Mouse (Mus musculus): ENCODE measurements around the gene Tra2b. TPM values are rescaled to one million over a fixed set of nuclear protein-coding genes. Genes with fewer than 3 reads are reported as not detected.
"Not testable (repeated sequence)": the region's sequence is repeated elsewhere in the genome, so short reads cannot be mapped to it uniquely, and the experiment has no call there.

The Tra2b gene
- polyA plus RNA-seq, 1 experiment from 2014 or later = 282 TPM

- Histone ChIP-seq H3K4me3 (ENCODE audit: low read length) (no peak overlapping the region), H3K27ac (ENCODE audit: low read length) (no peak overlapping the region), H3K4me2 (ENCODE audit: low read depth, low read length) (no peak overlapping the region), H3K9ac (ENCODE audit: low read depth, low read length) (no peak overlapping the region), H3K27me3 (replicated peaks; ENCODE audit: control insufficient read depth, insufficient read depth, low read length) (no peaks in the 10 kb centered on the region), H3K9me3 (ENCODE audit: control insufficient read depth, low read length) (no peaks in the 10 kb centered on the region), H3K4me1 (ENCODE audit: control insufficient read depth, insufficient read depth, low read length) (no peaks in the 10 kb centered on the region), H3K36me3 (ENCODE audit: control insufficient read depth, insufficient read depth, low read length) (no peaks in the 10 kb centered on the region; the same call in 1 of the 2 replicates)
- WGBS = 91% methylated on average over 16 of the region's 16 CpGs
- ATAC-seq = no peak
These were observed 29.0 kb downstream of the Tra2b start for GRCm38 (mm10) chr16:22236814-22237213.

DNA sequence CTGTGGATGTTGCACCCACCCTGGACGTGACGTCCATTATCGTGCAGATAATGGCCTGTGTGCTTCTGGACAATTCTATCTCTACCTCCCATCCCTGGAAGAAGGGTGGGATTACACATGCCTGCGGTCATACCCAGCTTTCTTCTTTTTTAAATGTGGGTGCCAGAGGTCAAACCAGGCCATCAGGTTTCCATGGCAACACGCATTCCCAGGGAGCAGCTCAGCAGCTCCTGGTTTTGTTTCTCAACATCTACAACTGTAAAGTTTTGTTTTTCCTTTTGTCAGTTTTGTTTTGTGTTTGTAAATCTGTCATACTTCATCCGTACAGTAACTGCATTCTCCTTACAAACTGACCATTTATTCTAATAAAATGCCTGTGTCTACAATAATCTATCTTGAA is 31.3 kb downstream of the Tra2b start:
- Histone ChIP-seq H3K9me3 (ENCODE audit: control insufficient read depth, low read length) (no peaks in the 10 kb centered on the region), H3K4me3 (ENCODE audit: low read length) (no peak overlapping the region), H3K4me2 (ENCODE audit: low read depth, low read length) (no peak overlapping the region), H3K27me3 (replicated peaks; ENCODE audit: control insufficient read depth, insufficient read depth, low read length) (no peaks in the 10 kb centered on the region), H3K36me3 (ENCODE audit: control insufficient read depth, insufficient read depth, low read length) (no peaks in the 10 kb centered on the region), H3K9ac (ENCODE audit: low read depth, low read length) (no peak overlapping the region), H3K27ac (ENCODE audit: low read length) (no peak overlapping the region), H3K4me1 (ENCODE audit: control insufficient read depth, insufficient read depth, low read length) (no peaks in the 10 kb centered on the region)
- 51% methylated on average over 6 of the region's 6 CpGs for WGBS
- no peak for ATAC-seq

- ATAC-seq; H3K9me3 ChIP-seq (ENCODE audit: control insufficient read depth, low read length); H3K4me1 ChIP-seq (ENCODE audit: control insufficient read depth, insufficient read depth, low read length); H3K36me3 ChIP-seq (ENCODE audit: control insufficient read depth, insufficient read depth, low read length); H3K4me2 ChIP-seq (ENCODE audit: low read depth, low read length); H3K27me3 ChIP-seq (replicated peaks; ENCODE audit: control insufficient read depth, insufficient read depth, low read length); H3K9ac ChIP-seq (ENCODE audit: low read depth, low read length); H3K27ac ChIP-seq (ENCODE audit: low read length); H3K4me3 ChIP-seq (ENCODE audit: low read length): not testable (repeated sequence)
- 86% methylated on average over 16 of the region's 16 CpGs for WGBS
These were observed 35.5 kb downstream of the Tra2b start for GRCm38 (mm10) chr16:22230276-22230675.

- no peak overlapping the region for H3K4me3 ChIP-seq (ENCODE audit: low read length)
- 64% methylated on average over 1 of the region's 1 CpGs for WGBS
- H3K9me3 ChIP-seq (ENCODE audit: control insufficient read depth, low read length) = no peaks in the 10 kb centered on the region
- H3K4me2 ChIP-seq (ENCODE audit: low read depth, low read length) = no peak overlapping the region
- no peak overlapping the region for H3K27ac ChIP-seq (ENCODE audit: low read length)
- no peaks in the 10 kb centered on the region for H3K4me1 ChIP-seq (ENCODE audit: control insufficient read depth, insufficient read depth, low read length)
- no peak overlapping the region for H3K9ac ChIP-seq (ENCODE audit: low read depth, low read length)
- peak; percentile 68 for ATAC-seq
- H3K27me3 ChIP-seq (replicated peaks; ENCODE audit: control insufficient read depth, insufficient read depth, low read length) = no peaks in the 10 kb centered on the region
- no peaks in the 10 kb centered on the region for H3K36me3 ChIP-seq (ENCODE audit: control insufficient read depth, insufficient read depth, low read length)
These were observed 62.3 kb downstream of the Tra2b start for GRCm38 (mm10) chr16:22203501-22203900.

- Histone ChIP-seq H3K4me1 (ENCODE audit: control insufficient read depth, insufficient read depth, low read length) (no peaks in the 10 kb centered on the region), H3K9ac (ENCODE audit: low read depth, low read length) (no peak overlapping the region), H3K27ac (ENCODE audit: low read length) (no peak overlapping the region), H3K36me3 (ENCODE audit: control insufficient read depth, insufficient read depth, low read length) (no peaks in the 10 kb centered on the region), H3K27me3 (replicated peaks; ENCODE audit: control insufficient read depth, insufficient read depth, low read length) (no peaks in the 10 kb centered on the region), H3K4me2 (ENCODE audit: low read depth, low read length) (no peak overlapping the region), H3K9me3 (ENCODE audit: control insufficient read depth, low read length) (no peaks in the 10 kb centered on the region), H3K4me3 (ENCODE audit: low read length) (no peak overlapping the region)
- 62% methylated on average over 3 of the region's 3 CpGs for WGBS
- no peak for ATAC-seq
These were observed 63.9 kb downstream of the Tra2b start for GRCm38 (mm10) chr16:22201858-22202257.

- H3K36me3 ChIP-seq (ENCODE audit: control insufficient read depth, insufficient read depth, low read length) = no peaks in the 10 kb centered on the region
- H3K27me3 ChIP-seq (replicated peaks; ENCODE audit: control insufficient read depth, insufficient read depth, low read length) = no peaks in the 10 kb centered on the region
- H3K9me3 ChIP-seq (ENCODE audit: control insufficient read depth, low read length) = no peaks in the 10 kb centered on the region
- no peak overlapping the region for H3K27ac ChIP-seq (ENCODE audit: low read length)
- ATAC-seq = no peak
- WGBS = 61% methylated on average over 1 of the region's 1 CpGs
- H3K9ac ChIP-seq (ENCODE audit: low read depth, low read length) = no peak overlapping the region
- no peaks in the 10 kb centered on the region for H3K4me1 ChIP-seq (ENCODE audit: control insufficient read depth, insufficient read depth, low read length)
- H3K4me2 ChIP-seq (ENCODE audit: low read depth, low read length) = no peak overlapping the region
- H3K4me3 ChIP-seq (ENCODE audit: low read length) = no peak overlapping the region
These were observed 65.3 kb downstream of the Tra2b start for GRCm38 (mm10) chr16:22200476-22200875.

Other genes starting within 250 kb of the Tra2b start
- 97.7 and 98.1 TPM in 2 replicates for gene Igf2bp2, start 102.7 kb downstream of the Tra2b start, polyA plus RNA-seq (2015; fragmentation: Nextera tagmentation; extraction: Ambion mirVana)
- 10.3 and 11.1 TPM in 2 replicates for gene Etv5, start 173.7 kb upstream of the Tra2b start, polyA plus RNA-seq (2015; fragmentation: Nextera tagmentation; extraction: Ambion mirVana)

Data from intestine, embryonic 16.5 days (tissue).